Mouse (Mus musculus): ENCODE data around the gene Map2k6.

The Map2k6 gene

GRCm38 (mm10) chr11:110403602-110404001, 4.7 kb downstream of the Map2k6 start:
- no peak for DNase-seq (ENCODE audit: low read depth, low spot score)

GRCm38 (mm10) chr11:110405607-110406006, 6.7 kb downstream of the Map2k6 start:
- DNase-seq (ENCODE audit: low read depth, low spot score) = no peak

- no peak for DNase-seq (ENCODE audit: low read depth, low spot score)
These were observed 10.2 kb downstream of the Map2k6 start for GRCm38 (mm10) chr11:110409131-110409530.

GRCm38 (mm10) chr11:110409776-110410175, 10.9 kb downstream of the Map2k6 start:
- peak; percentile 35 for DNase-seq (ENCODE audit: low read depth, low spot score)

GRCm38 (mm10) chr11:110411596-110411995, 12.7 kb downstream of the Map2k6 start:
- no peak for DNase-seq (ENCODE audit: low read depth, low spot score)

GRCm38 (mm10) chr11:110414263-110414662, 15.3 kb downstream of the Map2k6 start:
- DNase-seq (ENCODE audit: low read depth, low spot score) = no peak

- DNase-seq (ENCODE audit: low read depth, low spot score) = no peak
These were observed 17.8 kb downstream of the Map2k6 start for GRCm38 (mm10) chr11:110416691-110417090.

- no peak for DNase-seq (ENCODE audit: low read depth, low spot score)
These were observed 21.5 kb downstream of the Map2k6 start for GRCm38 (mm10) chr11:110420463-110420862.

- DNase-seq (ENCODE audit: low read depth, low spot score) = no peak
These were observed 27.7 kb downstream of the Map2k6 start for GRCm38 (mm10) chr11:110426572-110427145.

- peak; percentile 21 for DNase-seq (ENCODE audit: low read depth, low spot score)
These were observed 28.2 kb downstream of the Map2k6 start for GRCm38 (mm10) chr11:110427159-110427561.

- no peak for DNase-seq (ENCODE audit: low read depth, low spot score)
These were observed 30.1 kb downstream of the Map2k6 start for GRCm38 (mm10) chr11:110428999-110429398.

- DNase-seq (ENCODE audit: low read depth, low spot score) = no peak
These were observed 31.0 kb downstream of the Map2k6 start for GRCm38 (mm10) chr11:110429837-110430418.

- no peak for DNase-seq (ENCODE audit: low read depth, low spot score)
These were observed 37.1 kb downstream of the Map2k6 start for GRCm38 (mm10) chr11:110435839-110436556.

GRCm38 (mm10) chr11:110436998-110437397, 38.1 kb downstream of the Map2k6 start:
- DNase-seq (ENCODE audit: low read depth, low spot score) = no peak

- no peak for DNase-seq (ENCODE audit: low read depth, low spot score)
These were observed 39.2 kb downstream of the Map2k6 start for GRCm38 (mm10) chr11:110438135-110438534.

GRCm38 (mm10) chr11:110438700-110439296, 39.9 kb downstream of the Map2k6 start:
- no peak for DNase-seq (ENCODE audit: low read depth, low spot score)

- no peak for DNase-seq (ENCODE audit: low read depth, low spot score)
These were observed 40.4 kb downstream of the Map2k6 start for GRCm38 (mm10) chr11:110439354-110439753.

GRCm38 (mm10) chr11:110444576-110444975, 45.7 kb downstream of the Map2k6 start:
- DNase-seq (ENCODE audit: low read depth, low spot score) = no peak

GRCm38 (mm10) chr11:110448131-110448725, 49.3 kb downstream of the Map2k6 start:
- no peak for DNase-seq (ENCODE audit: low read depth, low spot score)

- no peak for DNase-seq (ENCODE audit: low read depth, low spot score)
These were observed 49.8 kb downstream of the Map2k6 start for GRCm38 (mm10) chr11:110448726-110449161.

- DNase-seq (ENCODE audit: low read depth, low spot score) = no peak
These were observed 50.3 kb downstream of the Map2k6 start for GRCm38 (mm10) chr11:110449183-110449582.

Data from CD4-positive helper T cell, adult 2 months (primary cell).